Mouse (Mus musculus) megakaryocyte, embryonic 14.5 days (primary cell): ENCODE results near the gene Sh3bgrl3. TPM values are rescaled to one million over a fixed set of nuclear protein-coding genes. Genes with fewer than 3 reads are reported as not detected.
"Not testable (repeated sequence)": the region's sequence is repeated elsewhere in the genome, so short reads cannot be mapped to it uniquely, and the experiment has no call there.

Experiments used
- H3K27me3 ChIP-seq: replicated peaks from 2 replicates; pipeline ENCODE3; 2012; ENCODE audit warnings: inconsistent platforms
- H3K36me3 ChIP-seq: replicated peaks from 2 replicates; pipeline ENCODE3; 2012; ENCODE audit warnings: low read length, inconsistent platforms, mixed read lengths
- H3K4me1 ChIP-seq: 2 replicates; pipeline ENCODE4 v1.6.1; 2012; ENCODE audit warnings: inconsistent platforms
- H3K4me3 ChIP-seq: replicated peaks from 2 replicates; pipeline ENCODE3; 2012; ENCODE audit warnings: moderate library complexity, mild to moderate bottlenecking, inconsistent platforms
- H3K9me3 ChIP-seq: 2 replicates; pipeline ENCODE4 v1.6.1; 2012; ENCODE audit warnings: inconsistent platforms
- FLI1 ChIP-seq: IDR thresholded peaks from 2 replicates; pipeline ENCODE4 v1.6.1; 2012; ENCODE audit warnings: low read length, inconsistent platforms, mixed read lengths
- GATA1 ChIP-seq: IDR thresholded peaks from 3 replicates; pipeline ENCODE4 v1.6.1; 2012; ENCODE audit warnings: mixed read lengths, low read length, inconsistent platforms, borderline replicate concordance
- polyA plus RNA-seq: library from polyadenylated mRNA; stranded (reverse); fragments of >175 nt; gene quantifications from 2 replicates; pipeline ENCODE4 v1.2.3, GENCODE M21; 2012; ENCODE audit warnings: low replicate concordance; ENCODE audit not compliant: insufficient read depth

The Sh3bgrl3 gene
- polyA plus RNA-seq, 1 experiment, result 1,646 TPM

GRCm38 (mm10) chr4:134155961-134156465 lies 27.4 kb upstream of the Sh3bgrl3 start:
- no peaks in the 10 kb centered on the region for H3K27me3 ChIP-seq
- TF ChIP-seq GATA1 (no peak), FLI1 (no peak)
- H3K36me3 ChIP-seq, result peaks cover 73% of the 10 kb centered on the region
- no peak overlapping the region for H3K4me3 ChIP-seq
- no peaks in the 10 kb centered on the region for H3K4me1 ChIP-seq
- no peaks in the 10 kb centered on the region for H3K9me3 ChIP-seq

GRCm38 (mm10) chr4:134155531-134155930 lies 26.9 kb upstream of the Sh3bgrl3 start:
- no peak for TF ChIP-seq FLI1
- no peak for TF ChIP-seq GATA1
- Histone ChIP-seq H3K4me1 (no peaks in the 10 kb centered on the region), H3K4me3 (no peak overlapping the region), H3K27me3 (no peaks in the 10 kb centered on the region), H3K36me3 (peaks cover 77% of the 10 kb centered on the region), H3K9me3 (no peaks in the 10 kb centered on the region)

- H3K9me3 ChIP-seq, result no peaks in the 10 kb centered on the region
- no peak overlapping the region for H3K4me3 ChIP-seq
- H3K27me3 ChIP-seq, result no peaks in the 10 kb centered on the region
- TF ChIP-seq GATA1 (no peak), FLI1 (no peak)
- peaks cover 85% of the 10 kb centered on the region for H3K36me3 ChIP-seq
- no peaks in the 10 kb centered on the region for H3K4me1 ChIP-seq
Observed at GRCm38 (mm10) chr4:134154354-134154753, 25.8 kb upstream of the Sh3bgrl3 start.

- TF ChIP-seq FLI1, result no peak
- no peak for TF ChIP-seq GATA1
- H3K27me3 ChIP-seq, result no peaks in the 10 kb centered on the region
- no peak overlapping the region for H3K4me3 ChIP-seq
- H3K36me3 ChIP-seq, result peaks cover 87% of the 10 kb centered on the region
- no peaks in the 10 kb centered on the region for H3K9me3 ChIP-seq
- no peaks in the 10 kb centered on the region for H3K4me1 ChIP-seq
Observed at GRCm38 (mm10) chr4:134153656-134154055, 25.1 kb upstream of the Sh3bgrl3 start.

- H3K36me3 ChIP-seq, result peaks cover 92% of the 10 kb centered on the region
- TF ChIP-seq GATA1, result no peak
- TF ChIP-seq FLI1, result no peak
- H3K4me3 ChIP-seq, result no peak overlapping the region
- no peaks in the 10 kb centered on the region for H3K4me1 ChIP-seq
- H3K9me3 ChIP-seq, result no peaks in the 10 kb centered on the region
- no peaks in the 10 kb centered on the region for H3K27me3 ChIP-seq
Observed at GRCm38 (mm10) chr4:134152112-134152511, 23.5 kb upstream of the Sh3bgrl3 start.

- Histone ChIP-seq H3K27me3 (no peaks in the 10 kb centered on the region), H3K4me3 (no peak overlapping the region), H3K9me3 (no peaks in the 10 kb centered on the region), H3K36me3 (peaks cover 79% of the 10 kb centered on the region), H3K4me1 (no peaks in the 10 kb centered on the region)
- no peak for TF ChIP-seq GATA1
- TF ChIP-seq FLI1, result no peak
Observed at GRCm38 (mm10) chr4:134149389-134149788, 20.8 kb upstream of the Sh3bgrl3 start.

GRCm38 (mm10) chr4:134144297-134144696 lies 15.7 kb upstream of the Sh3bgrl3 start:
- peaks cover 51% of the 10 kb centered on the region for H3K36me3 ChIP-seq
- H3K27me3 ChIP-seq, H3K4me3 ChIP-seq: not testable (repeated sequence)

GRCm38 (mm10) chr4:134138857-134139256 lies 10.3 kb upstream of the Sh3bgrl3 start:
- Histone ChIP-seq H3K4me1 (peaks cover 26% of the 10 kb centered on the region), H3K36me3 (peaks cover 58% of the 10 kb centered on the region), H3K9me3 (no peaks in the 10 kb centered on the region), H3K27me3 (no peaks in the 10 kb centered on the region), H3K4me3 (no peak overlapping the region)
- TF ChIP-seq FLI1 (no peak), GATA1 (no peak)

More at GRCm38 (mm10) chr4:134144297-134144696, 15.7 kb upstream of the Sh3bgrl3 start:
- not testable (repeated sequence) for H3K9me3 ChIP-seq, H3K4me1 ChIP-seq

GRCm38 (mm10) chr4:134136280-134136926 lies 7.8 kb upstream of the Sh3bgrl3 start:
- H3K9me3 ChIP-seq, result no peaks in the 10 kb centered on the region
- H3K4me3 ChIP-seq, result no peak overlapping the region
- H3K4me1 ChIP-seq, result peaks cover 39% of the 10 kb centered on the region
- H3K36me3 ChIP-seq, result peaks cover 64% of the 10 kb centered on the region
- no peak; the same call in 2 of the 3 replicates for TF ChIP-seq GATA1
- no peaks in the 10 kb centered on the region for H3K27me3 ChIP-seq

GRCm38 (mm10) chr4:134132519-134133095 lies 4.0 kb upstream of the Sh3bgrl3 start:
- no peaks in the 10 kb centered on the region for H3K27me3 ChIP-seq
- no peak overlapping the region for H3K4me3 ChIP-seq
- no peaks in the 10 kb centered on the region for H3K9me3 ChIP-seq
- peaks cover 69% of the 10 kb centered on the region for H3K4me1 ChIP-seq
- TF ChIP-seq GATA1, result no peak
- no peak for TF ChIP-seq FLI1
- H3K36me3 ChIP-seq, result peaks cover 64% of the 10 kb centered on the region

- Histone ChIP-seq H3K4me3 (no peak overlapping the region), H3K4me1 (peaks cover 69% of the 10 kb centered on the region), H3K9me3 (no peaks in the 10 kb centered on the region), H3K36me3 (peaks cover 64% of the 10 kb centered on the region), H3K27me3 (no peaks in the 10 kb centered on the region)
- TF ChIP-seq FLI1, result no peak
- no peak for TF ChIP-seq GATA1
Observed at GRCm38 (mm10) chr4:134132117-134132516, 3.5 kb upstream of the Sh3bgrl3 start.
